Mouse (Mus musculus): ENCODE measurements around the gene Klhl31.

The Klhl31 gene

DNA sequence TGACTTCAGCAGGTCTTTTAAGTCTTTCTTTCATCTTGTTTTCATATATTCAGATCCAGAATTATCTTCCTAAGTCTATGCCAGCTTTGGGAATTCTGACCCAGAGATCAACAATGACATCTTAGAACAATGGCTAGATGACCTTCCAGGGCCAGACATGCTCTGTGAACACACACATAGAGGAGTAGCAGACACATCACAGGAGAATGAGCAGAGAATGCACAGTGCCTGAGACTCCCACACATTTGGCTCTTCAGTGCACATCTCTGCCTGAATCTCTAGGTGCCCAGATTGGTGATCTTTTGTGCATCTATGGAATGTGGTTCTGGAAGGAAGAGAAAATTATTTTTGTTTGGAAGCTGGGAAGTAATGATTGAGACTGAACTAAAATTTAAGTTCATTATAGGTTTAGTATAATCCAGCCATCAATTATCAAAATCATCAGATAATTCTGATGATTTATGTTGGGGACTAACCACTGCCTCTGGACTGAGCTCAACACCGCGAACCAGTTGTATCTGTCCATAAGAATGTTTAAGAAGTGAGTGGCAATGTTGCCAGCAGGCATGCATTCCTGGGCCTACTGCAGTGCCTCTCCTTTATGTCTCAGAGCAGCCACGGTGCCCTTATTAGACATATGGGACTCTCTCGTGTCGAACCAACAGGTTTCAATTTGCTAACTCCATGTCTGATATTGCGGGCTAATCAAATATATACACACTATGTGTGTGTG is 12.8 kb upstream of the Klhl31 start:
- no peak for DNase-seq (ENCODE audit: low read depth, low spot score)

DNA sequence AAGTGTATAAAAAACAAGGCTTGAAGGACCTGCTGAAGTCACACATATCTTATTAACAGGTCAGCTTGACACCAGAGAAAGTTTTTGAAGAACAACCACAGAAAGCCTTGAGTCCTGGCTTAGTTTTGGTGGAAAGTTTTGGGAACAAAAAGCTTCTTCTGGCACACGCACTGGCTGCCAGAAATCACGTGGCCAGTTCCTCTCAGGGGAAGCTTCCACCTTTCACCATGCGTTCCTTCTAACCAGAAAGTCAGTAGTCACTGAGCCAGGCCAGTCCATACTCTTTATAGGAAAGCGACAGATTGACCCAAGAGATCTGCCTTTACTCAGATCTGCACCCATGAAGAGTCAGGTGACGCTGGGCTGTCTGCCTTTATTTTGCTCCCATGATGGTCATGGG is 12.1 kb upstream of the Klhl31 start:
- DNase-seq (ENCODE audit: low read depth, low spot score), result no peak

DNA sequence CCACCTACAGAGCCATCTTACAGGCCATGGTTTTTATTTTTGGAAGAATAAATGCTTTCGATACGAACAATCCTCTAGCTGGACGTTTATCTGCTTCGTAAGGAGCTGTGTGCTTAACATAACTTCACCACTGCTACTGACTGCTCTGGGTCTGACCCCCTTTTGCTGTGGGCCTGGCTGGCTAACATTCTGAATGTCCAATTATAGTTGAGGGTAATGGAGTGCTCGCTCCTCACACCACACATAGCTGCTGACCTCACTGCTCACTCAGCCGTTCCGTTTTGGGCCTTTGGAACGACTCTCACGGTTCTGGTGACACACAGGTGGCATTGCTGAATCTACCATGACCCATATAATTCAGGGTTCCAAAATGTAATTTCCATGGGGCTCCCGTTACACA is 7.6 kb upstream of the Klhl31 start:
- peak; percentile 84 for DNase-seq (ENCODE audit: low read depth, low spot score)

DNA sequence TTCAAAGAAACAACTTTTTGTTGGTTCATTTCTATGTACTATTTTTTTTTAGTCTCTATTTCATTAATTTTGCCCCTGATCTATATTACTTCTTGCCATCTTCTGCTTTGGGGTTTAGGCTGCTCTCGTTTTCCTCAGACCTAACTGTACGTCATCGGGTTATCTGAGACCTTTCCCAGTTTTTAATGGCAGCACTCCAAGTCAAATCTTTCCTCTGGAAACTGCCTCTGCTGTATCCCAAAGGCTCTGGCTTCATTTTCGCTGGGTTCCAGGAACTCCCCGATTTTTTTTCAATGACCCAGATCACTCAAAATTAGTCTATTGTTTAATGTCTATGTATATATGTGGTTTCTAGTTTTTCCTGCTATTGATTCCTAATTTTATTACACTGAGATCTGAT is 6.6 kb upstream of the Klhl31 start:
- peak; percentile 66 for DNase-seq (ENCODE audit: low read depth, low spot score)

DNA sequence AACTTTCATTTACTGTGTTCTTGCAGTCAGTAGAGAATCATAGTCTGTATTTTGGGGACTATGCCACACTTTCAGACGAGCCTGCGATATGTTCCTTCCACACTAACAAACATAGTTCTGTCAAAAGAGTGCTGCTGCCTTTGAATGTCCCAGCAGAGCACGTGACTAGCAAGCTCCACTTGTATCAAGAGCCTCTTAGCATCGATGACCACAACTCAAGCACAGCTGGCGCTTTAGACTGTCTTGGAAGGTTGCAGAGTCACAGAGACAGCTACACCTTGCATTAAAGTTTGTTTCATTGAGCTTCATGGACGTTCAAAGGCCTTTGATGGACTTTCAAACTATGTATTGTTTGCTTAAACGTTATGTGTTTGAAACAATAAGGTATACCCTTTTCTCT is 5.5 kb upstream of the Klhl31 start:
- no peak for DNase-seq (ENCODE audit: low read depth, low spot score)

DNA sequence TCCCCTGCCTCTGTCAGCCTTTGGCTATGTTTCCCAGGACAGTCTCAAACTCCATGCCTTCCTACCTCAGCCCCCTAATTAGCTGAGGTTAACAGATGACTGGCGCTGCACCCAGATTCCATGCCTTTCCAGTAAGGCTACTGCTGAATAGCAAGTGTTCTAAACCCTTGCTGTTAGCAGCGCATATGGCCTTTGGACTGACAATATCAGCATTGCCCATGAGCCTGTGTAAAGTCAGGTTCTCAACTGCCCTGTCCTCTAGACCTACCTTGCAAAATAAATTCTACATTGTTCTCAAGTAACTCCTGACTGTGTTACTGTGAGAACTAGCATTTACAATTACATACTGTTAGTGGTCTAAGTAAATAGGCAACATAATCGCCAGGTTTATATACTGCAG is 3.9 kb upstream of the Klhl31 start:
- DNase-seq (ENCODE audit: low read depth, low spot score), result no peak

DNA sequence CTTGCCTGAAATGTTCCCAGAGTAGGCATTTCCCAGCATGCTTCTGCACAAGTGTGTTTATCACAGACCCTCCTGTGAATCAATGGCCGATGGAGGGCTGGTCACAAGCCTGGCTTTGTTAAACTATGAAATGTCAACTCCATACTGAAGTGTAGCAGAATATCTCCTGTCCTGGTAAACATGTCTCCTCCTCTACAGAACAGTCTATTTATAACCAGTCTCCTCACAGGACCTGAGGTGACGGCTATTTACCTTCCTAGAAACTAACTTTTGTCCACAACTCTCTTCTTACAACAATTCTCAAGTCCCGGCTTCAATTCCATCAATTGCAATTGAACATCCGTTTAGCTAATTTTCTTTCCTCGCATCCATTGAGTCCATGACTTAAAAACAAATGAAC is 297 bp upstream of the Klhl31 start:
- no peak for DNase-seq (ENCODE audit: low read depth, low spot score)

DNA sequence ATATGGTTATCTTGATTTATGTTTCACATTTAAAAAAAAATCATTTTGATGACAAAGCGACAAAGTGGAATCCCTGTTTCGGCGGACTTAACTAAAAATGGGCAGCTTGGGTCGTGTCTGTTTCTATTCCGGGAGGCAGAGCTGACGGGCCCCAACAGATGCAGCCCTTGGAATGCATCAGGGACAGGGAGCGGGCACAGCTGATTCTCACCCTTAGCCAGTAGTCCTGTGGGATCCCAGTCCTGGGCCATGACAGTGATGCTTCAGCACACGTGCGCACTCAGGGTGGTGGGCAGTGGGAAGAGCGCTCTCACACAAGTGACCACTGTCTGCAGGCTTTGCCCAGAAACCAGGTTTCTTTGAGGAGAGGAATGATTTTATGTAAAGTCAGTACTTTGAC is 1.1 kb downstream of the Klhl31 start:
- peak; percentile 90 for DNase-seq (ENCODE audit: low read depth, low spot score)

DNA sequence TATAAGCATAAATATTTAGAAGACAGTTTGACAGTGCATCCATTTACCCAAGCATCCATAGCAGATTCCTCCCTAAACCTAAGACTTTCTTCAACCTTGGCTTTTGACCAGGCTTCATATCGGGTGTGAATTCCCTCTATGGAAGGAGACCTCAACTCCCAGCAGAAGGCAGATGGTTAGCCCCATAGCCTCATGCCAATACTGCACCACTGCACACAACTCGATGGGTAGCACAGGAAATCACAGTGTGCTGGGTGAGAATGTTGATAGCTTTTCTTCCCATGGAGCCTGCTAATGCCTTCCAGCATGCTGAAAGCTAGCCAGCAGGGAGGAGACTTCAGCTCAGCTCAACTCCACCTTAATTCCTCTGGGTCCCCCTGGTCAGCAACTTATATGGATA is 8.9 kb downstream of the Klhl31 start:
- DNase-seq (ENCODE audit: low read depth, low spot score), result no peak

DNA sequence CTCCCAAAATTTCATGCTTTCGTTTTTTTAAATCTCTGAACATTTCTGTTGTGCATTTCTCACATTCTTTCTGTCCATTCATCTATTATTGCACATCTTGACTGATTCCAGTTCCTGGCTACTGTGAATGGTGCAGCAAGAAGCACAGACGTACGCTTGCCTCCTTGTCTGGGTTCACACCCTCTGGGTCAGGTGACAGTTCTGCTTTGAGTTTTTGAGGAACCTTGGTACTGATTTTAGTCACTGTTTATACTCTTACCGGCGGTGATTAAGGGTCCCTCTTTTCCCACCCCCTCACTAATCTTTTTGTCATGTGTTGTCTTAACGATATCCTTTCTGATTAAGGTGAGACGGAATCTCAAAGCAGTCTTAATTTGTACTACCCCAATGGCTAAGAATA is 15.5 kb downstream of the Klhl31 start:
- no peak for DNase-seq (ENCODE audit: low read depth, low spot score)

DNA sequence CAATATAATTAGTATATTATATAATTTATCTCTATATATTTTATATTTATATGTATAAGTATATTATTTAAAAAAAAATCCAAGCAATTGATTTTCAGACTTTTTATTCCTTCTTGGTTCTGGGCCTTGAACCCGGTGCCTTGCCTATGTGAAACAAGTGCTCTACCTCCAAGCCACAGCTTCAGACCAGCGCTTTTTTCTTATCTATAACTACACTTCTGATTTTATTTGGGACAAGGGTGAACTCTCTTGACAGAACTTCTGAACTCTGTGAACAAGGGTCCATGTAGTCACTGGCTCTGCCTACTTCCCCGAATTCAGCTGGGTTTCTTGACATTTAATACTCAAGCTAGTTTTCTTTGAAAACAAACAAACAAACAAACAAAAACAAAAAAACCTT is 17.6 kb downstream of the Klhl31 start:
- DNase-seq (ENCODE audit: low read depth, low spot score), result no peak

DNA sequence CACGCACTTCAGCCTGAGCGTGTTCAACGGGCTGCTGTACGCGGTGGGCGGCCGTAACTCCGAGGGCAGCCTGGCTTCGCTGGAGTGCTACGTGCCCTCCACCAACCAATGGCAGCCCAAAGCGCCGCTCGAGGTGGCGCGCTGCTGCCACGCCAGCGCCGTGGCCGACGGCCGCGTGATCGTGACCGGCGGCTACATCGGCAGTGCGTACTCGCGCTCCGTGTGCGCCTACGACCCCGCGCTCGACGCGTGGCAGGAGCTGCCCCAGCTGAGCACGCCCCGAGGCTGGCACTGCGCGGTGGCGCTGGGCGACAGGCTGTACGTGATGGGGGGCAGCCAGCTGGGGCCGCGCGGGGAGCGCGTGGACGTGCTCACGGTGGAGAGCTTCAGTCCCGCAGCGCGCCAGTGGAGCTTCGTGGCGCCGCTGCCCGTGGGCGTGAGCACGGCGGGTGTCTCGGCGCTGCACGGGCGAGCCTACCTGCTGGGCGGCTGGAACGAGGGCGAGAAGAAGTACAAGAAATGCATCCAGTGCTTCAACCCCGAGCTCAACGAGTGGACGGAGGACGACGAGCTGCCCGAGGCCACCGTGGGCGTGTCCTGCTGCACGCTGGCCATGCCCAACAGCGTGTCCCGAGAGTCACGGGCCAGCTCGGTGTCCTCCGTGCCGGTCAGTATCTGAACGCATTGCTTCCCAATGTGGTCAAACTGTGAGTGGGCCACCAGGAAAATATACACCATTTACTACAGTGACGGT is 19.1 kb downstream of the Klhl31 start:
- DNase-seq (ENCODE audit: low read depth, low spot score), result no peak

DNA sequence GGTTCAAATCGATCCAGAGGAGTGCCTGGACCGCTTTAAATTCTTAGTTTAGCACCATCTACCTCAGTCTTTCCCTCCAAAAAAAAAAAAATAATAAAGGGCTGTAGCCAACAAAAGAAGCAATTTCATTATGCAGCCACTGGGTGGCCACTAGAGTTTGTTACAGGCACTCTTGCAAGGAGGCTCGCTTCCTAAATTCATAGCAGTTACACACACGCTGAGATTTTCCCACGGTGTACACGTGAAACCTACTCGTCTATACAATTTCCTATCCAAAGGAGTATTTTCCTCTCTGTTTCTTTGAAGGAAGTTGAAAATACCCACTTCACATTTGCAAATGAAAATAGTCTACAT is 19.6 kb downstream of the Klhl31 start:
- no peak for DNase-seq (ENCODE audit: low read depth, low spot score)

DNA sequence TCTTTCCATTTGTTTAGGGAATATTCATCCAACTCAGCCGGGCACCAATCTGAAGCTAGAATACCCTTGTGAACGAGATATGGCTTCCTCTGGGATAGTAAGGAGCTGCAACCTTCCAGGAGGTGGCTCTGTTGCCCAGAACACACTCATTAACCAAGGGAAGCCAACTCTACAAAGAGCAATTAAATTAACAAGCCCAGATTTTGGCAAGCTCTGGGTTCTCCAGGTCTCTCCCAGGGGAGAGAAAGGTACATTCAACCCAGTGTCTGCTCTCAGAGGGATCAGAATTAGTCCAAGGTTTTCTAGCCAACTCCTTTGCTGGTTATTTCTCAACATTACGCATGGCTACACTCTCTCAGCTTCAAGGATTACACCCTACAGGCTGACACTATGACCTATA is 26.6 kb downstream of the Klhl31 start:
- DNase-seq (ENCODE audit: low read depth, low spot score), result no peak

DNA sequence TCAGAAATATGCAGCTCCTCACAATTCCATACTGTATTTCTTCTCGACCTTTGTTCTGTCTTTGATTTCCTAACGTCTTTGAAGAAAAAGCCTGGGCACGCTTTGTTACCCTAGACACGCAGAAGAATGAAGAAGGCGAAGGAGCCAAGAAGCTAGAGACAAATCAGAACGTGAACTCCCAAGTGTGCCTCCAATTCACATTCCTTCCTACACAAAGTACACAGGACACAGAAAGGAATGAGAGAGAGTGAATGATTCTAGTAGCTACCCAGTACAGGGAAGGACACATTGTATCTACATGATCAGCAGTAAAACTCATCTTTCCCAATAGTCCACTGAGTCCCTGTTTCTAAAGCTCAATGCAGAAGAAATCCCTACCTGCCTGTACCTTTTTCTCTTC is 33.8 kb downstream of the Klhl31 start:
- no peak for DNase-seq (ENCODE audit: low read depth, low spot score)

DNA sequence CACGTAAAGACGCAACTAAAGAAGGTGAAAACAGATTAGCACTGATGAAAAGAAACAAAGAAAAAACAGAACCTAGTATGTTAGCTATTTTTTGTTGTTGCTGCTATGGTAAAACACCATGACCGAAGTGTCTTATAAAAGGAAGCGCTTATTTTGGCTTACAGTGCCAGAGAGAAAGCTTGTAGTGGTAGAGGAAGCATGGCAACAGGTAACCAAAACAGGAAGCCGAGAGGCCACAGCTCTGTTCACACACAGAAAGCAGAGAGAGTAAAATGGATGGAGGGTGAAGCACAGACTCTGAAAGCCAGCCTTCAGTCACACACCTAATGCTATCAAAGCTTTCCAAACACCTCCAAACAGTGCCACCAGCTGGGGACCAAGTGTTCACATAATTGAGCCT is 34.7 kb downstream of the Klhl31 start:
- no peak for DNase-seq (ENCODE audit: low read depth, low spot score)

DNA sequence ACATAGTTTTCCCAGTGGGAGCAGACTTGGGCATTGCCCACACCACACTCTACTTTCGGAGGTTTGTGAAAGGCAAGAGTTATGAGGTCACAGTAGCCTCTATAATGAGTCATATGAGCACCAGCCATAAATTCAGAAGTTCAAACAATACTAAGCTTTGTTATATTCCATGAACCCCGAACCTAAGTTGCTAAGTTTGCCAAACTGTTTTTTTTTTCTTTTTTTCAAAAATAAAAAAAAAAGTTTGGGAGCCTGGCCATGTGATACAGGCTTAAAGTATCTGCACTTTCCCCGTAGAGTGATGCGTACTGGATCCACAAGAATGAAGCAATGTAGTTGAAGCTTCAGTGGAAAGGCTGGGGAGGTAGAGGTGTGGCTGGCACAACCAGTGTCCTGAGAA is 36.9 kb downstream of the Klhl31 start:
- no peak for DNase-seq (ENCODE audit: low read depth, low spot score)

DNA sequence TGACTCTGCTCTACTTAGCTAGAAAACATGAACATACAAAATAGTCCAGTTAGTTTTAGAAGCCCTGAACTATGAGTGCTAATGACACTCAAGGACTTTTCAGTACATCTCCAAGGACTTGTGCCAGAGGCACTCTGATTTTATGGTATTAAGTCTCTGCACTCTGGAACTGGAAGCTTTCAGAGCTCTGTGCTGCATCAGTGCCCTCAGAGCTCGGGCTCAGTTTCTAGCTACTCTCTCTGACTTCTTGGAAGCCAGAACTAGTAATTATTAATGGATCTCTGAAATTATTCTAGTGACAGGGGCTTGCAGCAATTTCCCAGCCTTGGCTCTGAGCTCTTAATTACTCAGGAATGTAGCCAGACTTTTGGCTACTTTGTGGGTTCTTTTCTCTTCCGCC is 37.7 kb downstream of the Klhl31 start:
- no peak for DNase-seq (ENCODE audit: low read depth, low spot score)

DNA sequence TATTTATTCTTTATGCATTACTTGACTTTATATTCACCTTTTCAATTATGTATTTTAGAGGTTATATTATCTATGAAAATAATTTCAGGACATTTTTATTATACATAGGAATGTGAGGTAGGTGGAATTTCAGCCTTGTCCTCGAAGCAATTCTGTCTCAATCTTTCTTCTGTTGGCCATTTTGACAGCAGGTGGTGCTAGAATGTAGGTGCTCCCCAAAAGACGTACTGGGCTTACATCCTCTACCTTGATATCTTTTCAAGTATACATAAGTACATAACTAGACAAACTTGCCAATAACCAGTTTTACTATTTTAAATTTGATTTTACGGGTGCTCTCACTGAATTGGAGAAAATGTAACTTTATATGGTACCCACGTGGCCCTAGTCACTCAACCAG is 48.6 kb downstream of the Klhl31 start:
- DNase-seq (ENCODE audit: low read depth, low spot score), result no peak

DNA sequence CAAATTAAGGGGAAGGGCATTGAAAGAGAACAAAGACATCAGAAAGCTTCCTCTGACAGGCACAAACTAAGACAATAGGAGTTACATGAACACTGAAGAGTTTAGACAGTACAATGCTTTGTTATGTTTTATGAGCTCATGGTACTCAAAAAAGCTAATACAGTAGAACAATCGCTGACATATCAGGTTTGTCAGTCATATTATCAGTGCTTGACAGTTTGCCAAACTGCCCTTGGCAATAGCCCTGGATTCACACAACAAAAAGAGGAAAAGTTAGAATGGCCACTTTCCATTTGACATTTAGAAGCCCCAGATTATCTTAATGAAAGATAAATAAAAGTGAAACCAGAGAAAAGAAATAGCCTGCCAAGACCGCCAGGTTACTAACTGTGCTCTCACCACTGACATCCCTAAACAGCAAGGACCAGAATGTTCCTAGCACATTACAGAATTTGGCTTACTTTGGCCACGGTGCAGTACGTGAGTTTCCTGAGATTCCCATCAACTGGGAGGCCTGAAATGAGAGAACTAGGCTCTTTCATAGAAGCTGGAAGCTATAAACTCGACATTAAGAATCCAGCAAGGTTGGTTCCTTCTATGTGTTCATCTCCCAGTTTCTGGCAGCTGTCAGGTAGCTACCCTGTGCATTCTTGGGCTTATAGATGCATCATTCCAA is 49.7 kb downstream of the Klhl31 start:
- DNase-seq (ENCODE audit: low read depth, low spot score), result peak; percentile 5

DNA sequence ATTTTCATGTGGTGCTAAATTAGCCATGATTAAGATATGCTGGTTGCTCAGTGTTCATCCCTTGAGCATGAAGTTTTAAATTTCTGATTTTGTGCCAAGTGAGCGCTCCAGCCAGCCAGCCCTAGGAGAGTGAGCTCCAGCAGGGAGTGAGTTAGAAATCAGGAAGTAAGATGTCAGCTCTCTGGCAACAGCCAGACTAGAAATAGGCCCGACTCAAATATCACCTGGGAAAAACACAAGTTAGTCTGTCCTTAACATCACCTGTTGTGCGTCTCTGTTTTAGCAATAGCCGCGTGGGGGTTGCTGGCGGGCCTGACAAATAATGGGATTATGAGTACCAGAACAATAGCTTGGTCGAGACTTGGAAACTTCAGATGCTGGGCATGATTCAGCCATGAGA is 56.4 kb downstream of the Klhl31 start:
- DNase-seq (ENCODE audit: low read depth, low spot score), result peak; percentile 23

DNA sequence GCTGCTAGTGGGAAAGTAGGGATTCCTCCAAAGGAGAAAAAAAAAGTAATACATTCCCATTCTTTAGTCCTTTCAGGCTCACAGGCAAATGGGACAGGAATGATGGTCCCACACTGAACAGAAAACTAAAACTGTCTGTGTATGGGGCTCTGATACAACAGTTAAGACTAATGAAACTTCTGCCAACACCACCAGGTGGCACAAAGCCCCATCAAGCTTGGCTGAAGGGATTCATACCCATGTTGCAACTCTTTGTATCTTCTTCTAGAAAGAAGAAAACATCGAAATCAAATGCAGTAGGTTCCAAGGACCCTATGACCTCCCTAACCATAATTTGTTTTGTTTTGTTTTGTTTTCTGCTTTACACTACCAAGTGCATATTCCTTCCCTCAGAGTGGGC is 57.1 kb downstream of the Klhl31 start:
- DNase-seq (ENCODE audit: low read depth, low spot score), result no peak

DNA sequence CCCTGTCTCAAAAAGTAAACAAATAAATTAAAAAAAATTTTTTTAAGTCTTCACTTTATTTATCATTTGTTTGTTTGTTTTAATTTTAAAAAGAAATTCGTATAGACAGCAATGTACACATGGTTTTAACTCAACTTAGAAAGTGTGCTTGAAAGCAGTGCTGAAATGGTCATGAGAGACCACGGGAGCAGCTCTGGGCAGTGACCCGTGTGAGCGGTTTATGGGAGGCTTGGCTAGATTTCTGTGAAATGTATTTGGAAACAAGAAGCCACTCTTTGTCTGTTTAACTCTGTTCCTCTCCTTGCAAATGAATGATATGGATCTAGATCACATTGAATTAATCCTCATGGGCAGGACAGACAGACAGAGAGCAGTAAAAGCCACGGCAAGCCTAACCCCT is 59.3 kb downstream of the Klhl31 start:
- DNase-seq (ENCODE audit: low read depth, low spot score), result no peak

All from skeletal muscle tissue, adult 2 months (tissue).